Mouse (Mus musculus) embryonic facial prominence, embryonic 10.5 days (tissue): ENCODE data around the gene Zdhhc14. TPM values are rescaled to one million over a fixed set of nuclear protein-coding genes. Genes with fewer than 3 reads are reported as not detected.

Experiments
- DNase-seq: peaks from one replicate; pipeline ENCODE4 v3.0.0-alpha.2; 2017; ENCODE audit warnings: low spot score
- H3K27ac ChIP-seq: fragments of 300-500 bp; sonication (generic); replicated peaks from 2 replicates; pipeline ENCODE4 v1.5.1; 2016; ENCODE audit warnings: mild to moderate bottlenecking
- H3K27me3 ChIP-seq: fragments of 300-500 bp; sonication (generic); replicated peaks from 2 replicates; pipeline ENCODE4 v1.6.1; 2016; ENCODE audit warnings: low read depth, mild to moderate bottlenecking; ENCODE audit not compliant: poor library complexity, severe bottlenecking
- H3K36me3 ChIP-seq: fragments of 300-500 bp; sonication (generic); replicated peaks from 2 replicates; pipeline ENCODE4 v1.6.1; 2016; ENCODE audit warnings: mild to moderate bottlenecking, moderate library complexity
- H3K4me1 ChIP-seq: fragments of 300-500 bp; sonication (generic); 2 replicates; pipeline ENCODE4 v1.6.1; 2016
- H3K4me3 ChIP-seq: fragments of 300-500 bp; sonication (generic); 2 replicates; pipeline ENCODE4 v1.5.1; 2016; ENCODE audit warnings: mild to moderate bottlenecking, moderate library complexity
- H3K9me3 ChIP-seq: fragments of 300-500 bp; sonication (generic); 2 replicates; pipeline ENCODE4 v1.6.1; 2016; ENCODE audit warnings: mild to moderate bottlenecking
- WGBS: fragments of 180-500 bp; shearing (Covaris S2); methylation state at CpG from one replicate; pipeline ENCODE4 v1.1.7; 2016; 5-methylcytosine and 5-hydroxymethylcytosine counted together
- polyA plus RNA-seq: library from polyadenylated mRNA; unstranded; fragments of >200 nt; fragmentation: Nextera tagmentation; extraction: Ambion mirVana; gene quantifications from 2 replicates; pipeline ENCODE4 v1.2.1, GENCODE M21; 2016

The Zdhhc14 gene
- polyA plus RNA-seq, 1 experiment from 2014 or later, result 1.2 TPM

DNA sequence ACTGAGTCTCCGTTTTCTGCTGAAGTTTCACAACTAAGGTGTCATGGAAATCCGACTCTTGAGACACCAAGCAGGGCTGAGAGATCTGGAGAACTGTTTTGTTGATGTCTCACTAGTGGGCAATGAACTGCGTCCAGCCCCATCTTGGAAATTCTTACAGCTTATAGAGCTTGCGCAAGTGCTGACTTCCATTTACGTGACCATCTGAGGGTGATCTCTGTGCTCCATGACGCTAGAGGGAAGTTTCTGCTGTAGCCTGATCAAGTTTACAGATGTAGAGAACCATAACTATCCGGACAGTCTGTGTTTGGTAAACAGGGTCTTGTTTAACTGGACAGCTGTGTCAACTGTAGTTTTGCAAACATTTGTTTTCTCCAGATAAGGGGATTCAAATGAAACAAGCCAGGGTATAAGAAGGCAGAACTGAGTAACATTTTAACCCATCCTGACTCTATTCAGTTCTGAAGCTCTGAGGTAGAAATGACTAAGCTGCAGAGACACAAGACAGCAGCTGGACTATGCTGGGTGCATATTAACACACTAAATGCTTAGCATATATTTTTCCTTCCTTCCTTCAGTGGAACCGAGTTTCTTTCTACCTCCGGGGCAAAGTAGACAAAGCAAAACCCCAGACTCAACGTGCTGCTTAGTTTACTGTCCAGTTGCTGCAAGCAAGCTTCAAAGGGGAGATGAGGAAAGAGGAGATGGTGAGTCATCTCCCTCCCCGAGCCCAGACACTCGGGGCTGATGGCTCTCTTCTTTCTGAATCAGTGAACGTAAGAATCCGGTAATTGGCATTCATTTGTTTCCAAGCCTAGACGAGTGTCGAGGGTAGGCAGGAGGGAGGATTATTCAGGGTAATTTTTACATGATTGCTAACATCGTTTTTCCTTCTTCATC is 77.0 kb downstream of the Zdhhc14 start:
- 79% methylated on average over 17 of the region's 17 CpGs for WGBS
- H3K4me3 ChIP-seq, result no peak overlapping the region

DNA sequence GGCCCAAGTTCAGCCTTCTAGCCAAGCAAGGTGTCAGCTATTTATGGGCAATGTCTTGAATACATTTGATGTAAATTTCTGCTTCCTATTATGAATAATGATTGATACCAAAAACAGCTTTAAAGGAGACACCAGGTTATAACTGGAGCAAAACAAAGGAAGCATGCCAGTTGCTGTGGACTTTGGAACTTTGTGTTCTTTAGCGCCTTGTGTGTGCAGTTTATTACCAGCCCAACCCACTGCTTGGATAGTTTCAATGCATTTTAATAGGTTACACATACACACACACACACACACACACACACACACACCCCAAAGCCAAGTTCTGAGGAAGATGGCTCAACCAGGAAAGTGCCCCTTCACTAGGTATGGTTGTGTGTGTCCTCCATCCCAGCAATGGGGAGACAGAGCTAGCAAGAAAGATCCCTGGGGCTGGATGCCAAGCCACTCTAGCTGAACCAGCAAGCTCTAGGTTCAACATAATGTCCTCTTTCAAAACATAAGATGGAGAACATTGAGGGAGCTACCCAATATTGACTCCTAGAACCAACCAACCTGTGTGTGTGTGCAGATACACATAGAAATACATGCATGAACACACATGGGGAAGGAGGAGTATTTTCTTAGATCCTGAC is 79.9 kb downstream of the Zdhhc14 start:
- Histone ChIP-seq H3K36me3 (no peaks in the 10 kb centered on the region), H3K27ac (no peak overlapping the region), H3K4me1 (peaks cover 3% of the 10 kb centered on the region; the same call in 1 of the 2 replicates), H3K4me3 (no peak overlapping the region), H3K9me3 (no peaks in the 10 kb centered on the region), H3K27me3 (no peaks in the 10 kb centered on the region)
- DNase-seq, result no peak
- 98% methylated on average over 1 of the region's 1 CpGs for WGBS

More for the DNA sequence above, 77.0 kb downstream of the Zdhhc14 start:
- H3K27me3 ChIP-seq, result no peaks in the 10 kb centered on the region
- no peaks in the 10 kb centered on the region for H3K9me3 ChIP-seq
- no peaks in the 10 kb centered on the region for H3K4me1 ChIP-seq
- no peaks in the 10 kb centered on the region for H3K36me3 ChIP-seq
- DNase-seq, result no peak
- no peak overlapping the region for H3K27ac ChIP-seq

DNA sequence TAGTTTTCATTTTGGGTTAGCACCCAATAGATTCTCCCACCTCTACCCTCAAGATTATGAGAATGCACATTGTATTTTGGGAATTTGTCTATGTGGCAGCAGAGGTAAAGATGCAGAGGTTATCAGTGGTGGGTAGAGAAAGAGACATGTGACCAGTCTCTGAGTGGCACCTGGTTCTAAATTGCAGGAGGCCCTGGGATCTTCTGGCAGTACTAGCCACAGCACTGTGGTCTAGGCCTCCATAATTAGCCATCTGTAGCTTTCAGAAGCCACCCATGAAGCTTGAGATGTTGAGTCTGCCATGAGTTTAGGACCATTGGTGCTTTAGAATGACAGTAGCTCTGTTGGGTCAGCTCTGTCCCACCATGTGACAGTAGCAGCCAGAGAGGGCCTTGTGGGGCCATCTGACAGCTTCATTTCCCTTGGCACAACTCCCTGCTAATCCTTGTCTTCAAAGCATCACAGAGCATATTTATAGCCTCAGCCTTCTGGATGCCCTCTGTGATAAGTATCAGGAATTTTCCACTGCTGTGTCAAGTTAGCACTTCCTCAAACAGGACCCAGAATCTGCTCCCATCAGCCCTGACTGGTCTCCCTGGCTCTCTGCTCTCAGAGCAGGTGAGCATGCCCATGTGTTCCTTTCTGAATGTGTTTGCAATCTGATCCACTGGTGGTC is 80.5 kb downstream of the Zdhhc14 start:
- H3K36me3 ChIP-seq, result no peaks in the 10 kb centered on the region
- no peaks in the 10 kb centered on the region for H3K27me3 ChIP-seq
- no peak for DNase-seq
- H3K4me3 ChIP-seq, result no peak overlapping the region
- H3K4me1 ChIP-seq, result peaks cover 7% of the 10 kb centered on the region; the same call in 1 of the 2 replicates
- no peak overlapping the region for H3K27ac ChIP-seq
- H3K9me3 ChIP-seq, result no peaks in the 10 kb centered on the region

DNA sequence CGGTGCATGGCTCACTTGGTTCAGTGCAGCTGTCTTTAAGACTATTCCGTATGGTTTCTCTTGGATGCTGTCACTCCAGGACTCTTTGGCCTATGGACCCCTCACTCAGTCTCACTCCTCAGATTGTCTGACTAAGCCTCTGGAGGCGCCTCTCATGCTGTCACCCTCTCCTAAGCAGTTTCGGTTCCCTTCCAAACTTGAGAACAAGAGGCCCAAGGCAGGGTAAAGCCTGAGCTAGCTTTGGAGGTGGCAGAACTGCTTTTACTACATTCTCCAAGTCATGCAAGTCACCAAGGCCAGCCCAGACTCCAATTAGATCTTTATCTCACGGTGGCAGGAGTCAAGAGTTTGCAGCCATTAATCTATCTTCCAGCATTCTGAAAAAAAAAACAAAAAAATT is 82.3 kb downstream of the Zdhhc14 start:
- Histone ChIP-seq H3K4me1 (peaks cover 7% of the 10 kb centered on the region; the same call in 1 of the 2 replicates), H3K27ac (no peak overlapping the region), H3K27me3 (no peaks in the 10 kb centered on the region), H3K36me3 (no peaks in the 10 kb centered on the region), H3K4me3 (no peak overlapping the region), H3K9me3 (no peaks in the 10 kb centered on the region)
- DNase-seq, result no peak
- whole genome bisulfite sequencing, result 83% methylated on average over 5 of the region's 5 CpGs

DNA sequence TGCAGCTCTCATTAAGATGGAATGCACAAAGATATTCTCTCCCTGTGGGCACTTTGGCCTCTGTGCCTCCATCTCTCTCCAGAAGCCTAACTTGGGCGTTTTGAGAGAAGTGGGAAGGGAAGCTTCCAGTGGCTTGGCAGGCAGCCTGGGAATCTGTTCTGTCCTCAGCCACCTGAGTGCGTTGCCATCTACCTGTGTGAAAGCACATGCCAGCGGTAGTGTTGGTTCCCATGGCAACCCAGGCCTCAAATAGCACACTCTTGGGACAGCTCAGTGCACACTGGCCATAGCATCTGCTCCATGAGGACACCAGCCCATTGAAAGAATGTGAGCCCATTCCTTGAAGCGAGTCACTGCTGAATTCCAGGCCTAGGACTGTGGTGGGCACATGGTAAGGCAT is 83.2 kb downstream of the Zdhhc14 start:
- Histone ChIP-seq H3K27me3 (no peaks in the 10 kb centered on the region), H3K27ac (no peak overlapping the region; the same call in 1 of the 2 replicates), H3K9me3 (no peaks in the 10 kb centered on the region), H3K36me3 (no peaks in the 10 kb centered on the region), H3K4me1 (peaks cover 7% of the 10 kb centered on the region; the same call in 1 of the 2 replicates), H3K4me3 (no peak overlapping the region)
- 72% methylated on average over 4 of the region's 4 CpGs for WGBS
- no peak for DNase-seq

DNA sequence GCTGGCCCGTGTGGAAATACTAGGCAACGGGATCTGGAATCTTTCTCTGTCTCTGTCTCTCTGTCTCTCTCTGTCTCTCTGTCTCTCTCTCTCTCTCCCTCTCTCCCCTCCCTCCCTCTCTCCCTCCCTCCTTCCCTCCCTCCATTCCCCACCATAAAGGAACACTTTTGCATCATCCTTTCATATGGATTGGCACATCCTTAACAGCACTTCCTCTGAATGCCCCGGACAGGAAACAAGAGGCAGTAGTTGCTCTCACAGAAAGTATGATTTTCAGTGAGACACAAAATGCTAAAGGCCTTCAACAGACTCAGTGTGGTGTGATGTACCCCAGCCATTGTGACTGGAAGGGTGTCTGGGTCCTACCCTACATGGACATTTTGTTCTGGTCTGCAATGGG is 89.9 kb downstream of the Zdhhc14 start:
- H3K27ac ChIP-seq, result no peak overlapping the region
- H3K4me1 ChIP-seq, result peaks cover 10% of the 10 kb centered on the region
- 86% methylated on average over 3 of the region's 3 CpGs for WGBS
- H3K4me3 ChIP-seq, result no peak overlapping the region
- DNase-seq, result no peak
- H3K27me3 ChIP-seq, result no peaks in the 10 kb centered on the region
- H3K9me3 ChIP-seq, result no peaks in the 10 kb centered on the region
- no peaks in the 10 kb centered on the region for H3K36me3 ChIP-seq

DNA sequence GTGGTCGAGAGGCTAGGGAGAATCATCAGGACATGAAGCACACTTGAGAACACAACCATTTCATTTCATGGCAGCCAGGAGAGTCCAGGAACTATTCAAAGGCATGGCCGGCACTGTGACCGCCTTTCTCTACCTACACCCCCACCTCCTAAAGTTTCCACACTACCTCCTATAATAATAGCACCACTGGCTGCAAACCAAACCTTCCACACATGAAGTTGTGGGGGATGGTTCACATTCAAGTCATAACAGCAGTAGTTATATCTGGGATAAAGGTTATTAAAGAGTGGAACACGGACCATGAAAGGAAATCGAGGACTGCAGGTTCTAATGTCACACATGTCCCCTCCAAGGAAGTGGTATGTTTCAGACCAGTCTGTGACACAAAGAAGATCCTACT is 90.6 kb downstream of the Zdhhc14 start:
- Histone ChIP-seq H3K4me3 (no peak overlapping the region), H3K9me3 (no peaks in the 10 kb centered on the region), H3K36me3 (no peaks in the 10 kb centered on the region), H3K27ac (no peak overlapping the region), H3K4me1 (peaks cover 6% of the 10 kb centered on the region), H3K27me3 (no peaks in the 10 kb centered on the region)
- WGBS, result 91% methylated on average over 5 of the region's 5 CpGs
- DNase-seq, result no peak

DNA sequence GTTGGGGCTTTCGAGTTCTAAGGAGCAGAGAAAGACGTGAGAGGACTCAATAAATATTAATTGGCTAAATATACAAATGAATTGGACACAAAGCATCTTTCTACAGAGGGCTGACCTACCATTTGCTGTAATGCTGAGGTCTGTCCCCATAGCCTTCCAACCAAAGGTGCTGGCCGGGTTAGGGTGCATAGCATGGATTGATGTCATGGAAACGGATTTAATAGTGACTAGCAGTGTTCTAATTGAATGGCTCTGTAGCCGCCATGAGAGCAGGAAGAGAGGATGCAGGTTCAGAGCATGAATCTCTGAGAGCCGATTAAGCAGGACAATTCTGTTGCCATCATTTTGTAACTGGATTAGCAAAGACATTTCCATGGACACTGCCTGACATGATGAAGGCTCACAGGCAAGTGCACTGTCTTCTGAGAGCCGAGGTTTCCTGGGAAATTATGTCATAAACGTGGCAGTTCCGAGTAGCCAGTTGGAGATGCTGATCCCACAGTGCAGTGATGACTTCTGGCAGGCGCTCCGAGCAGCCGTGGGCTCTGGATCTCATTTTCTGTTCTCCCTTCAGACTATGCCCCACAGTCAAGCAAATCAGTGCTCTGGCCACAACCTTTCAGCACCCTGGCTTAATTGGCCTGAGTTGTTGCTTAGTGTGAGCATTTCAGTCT is 91.3 kb downstream of the Zdhhc14 start:
- no peak for DNase-seq
- no peak overlapping the region for H3K4me3 ChIP-seq
- H3K27ac ChIP-seq, result no peak overlapping the region
- 70% methylated on average over 12 of the region's 12 CpGs for WGBS
- peaks cover 6% of the 10 kb centered on the region for H3K4me1 ChIP-seq
- H3K27me3 ChIP-seq, result no peaks in the 10 kb centered on the region
- H3K36me3 ChIP-seq, result no peaks in the 10 kb centered on the region
- H3K9me3 ChIP-seq, result no peaks in the 10 kb centered on the region

DNA sequence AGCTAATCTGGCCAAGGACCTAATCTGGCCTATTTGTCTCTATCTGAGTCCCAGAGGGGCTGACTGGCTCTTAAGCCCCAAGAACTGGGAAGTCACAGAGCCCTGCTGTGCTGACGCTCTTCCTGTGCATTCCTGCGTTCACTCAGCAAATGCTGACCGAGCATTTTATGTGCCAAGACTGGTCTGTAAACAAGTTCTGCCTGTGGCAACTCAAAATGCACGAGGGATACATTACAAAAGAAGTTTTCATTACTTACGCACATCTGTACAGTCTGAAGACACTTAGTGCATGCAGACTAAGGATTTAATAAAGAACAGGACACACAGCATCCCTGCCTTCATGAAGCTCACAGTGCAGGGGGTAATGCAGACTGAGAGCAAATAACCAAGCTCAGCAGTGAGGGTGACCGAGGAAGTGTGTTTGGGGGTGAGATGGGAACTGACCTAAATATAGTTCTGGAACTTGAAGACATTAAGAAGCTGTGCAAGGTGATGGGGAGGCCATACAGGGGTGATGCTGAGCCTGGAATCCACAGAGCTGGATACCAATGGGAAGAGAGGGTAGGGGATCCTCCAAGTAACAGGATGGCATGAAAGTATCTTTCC is 99.3 kb downstream of the Zdhhc14 start:
- H3K27me3 ChIP-seq, result no peaks in the 10 kb centered on the region
- H3K4me3 ChIP-seq, result no peak overlapping the region
- H3K9me3 ChIP-seq, result no peaks in the 10 kb centered on the region
- no peak overlapping the region for H3K27ac ChIP-seq
- no peak for DNase-seq
- no peaks in the 10 kb centered on the region for H3K36me3 ChIP-seq
- H3K4me1 ChIP-seq, result peaks cover 9% of the 10 kb centered on the region
- 71% methylated on average over 6 of the region's 6 CpGs for WGBS

DNA sequence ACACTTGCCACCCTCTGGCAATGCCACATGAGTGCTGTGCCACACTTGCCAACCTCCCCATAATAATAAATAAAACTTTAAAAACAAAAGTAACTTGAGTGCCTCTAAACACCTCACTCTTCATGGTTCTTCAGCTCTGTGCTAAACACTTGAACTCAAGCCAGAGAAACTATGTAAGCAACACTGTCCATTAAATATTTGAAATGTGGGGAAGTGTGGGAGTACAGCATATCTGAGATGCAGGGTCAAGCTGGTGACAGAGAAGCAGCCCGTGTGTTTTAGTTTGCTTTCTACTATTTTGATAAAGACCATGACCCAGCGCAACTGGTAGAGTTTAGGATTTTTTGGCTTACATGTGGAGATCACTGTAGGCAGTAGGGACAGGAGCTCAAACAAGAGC is 100.7 kb downstream of the Zdhhc14 start:
- peaks cover 13% of the 10 kb centered on the region for H3K4me1 ChIP-seq
- H3K27me3 ChIP-seq, result no peaks in the 10 kb centered on the region
- H3K4me3 ChIP-seq, result no peak overlapping the region
- H3K9me3 ChIP-seq, result no peaks in the 10 kb centered on the region
- no peak overlapping the region for H3K27ac ChIP-seq
- no peaks in the 10 kb centered on the region for H3K36me3 ChIP-seq
- DNase-seq, result no peak
- WGBS, result 90% methylated on average over 2 of the region's 2 CpGs

DNA sequence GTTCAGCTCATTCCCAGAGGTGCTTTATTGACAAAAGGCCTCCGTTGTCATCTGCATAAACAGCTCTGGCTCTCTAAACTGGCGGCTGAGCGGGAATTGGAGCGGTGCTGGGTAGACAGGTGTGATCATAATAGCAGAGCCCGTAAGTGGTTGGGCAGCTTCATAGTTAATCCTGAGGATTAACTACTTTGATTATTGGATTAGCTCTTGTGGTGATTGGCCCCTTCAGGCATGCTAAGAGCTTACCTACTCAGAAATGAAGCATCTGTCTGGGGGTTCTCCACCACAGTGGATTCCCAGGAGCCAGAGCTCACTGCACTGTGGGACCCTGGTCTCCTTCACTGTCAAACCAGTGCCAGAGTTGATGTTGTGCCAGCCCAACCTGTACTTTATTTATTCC is 102.7 kb downstream of the Zdhhc14 start:
- WGBS, result 65% methylated on average over 5 of the region's 5 CpGs
- Histone ChIP-seq H3K4me3 (no peak overlapping the region), H3K36me3 (no peaks in the 10 kb centered on the region), H3K4me1 (peaks cover 13% of the 10 kb centered on the region), H3K9me3 (no peaks in the 10 kb centered on the region), H3K27ac (no peak overlapping the region), H3K27me3 (no peaks in the 10 kb centered on the region)
- no peak for DNase-seq

DNA sequence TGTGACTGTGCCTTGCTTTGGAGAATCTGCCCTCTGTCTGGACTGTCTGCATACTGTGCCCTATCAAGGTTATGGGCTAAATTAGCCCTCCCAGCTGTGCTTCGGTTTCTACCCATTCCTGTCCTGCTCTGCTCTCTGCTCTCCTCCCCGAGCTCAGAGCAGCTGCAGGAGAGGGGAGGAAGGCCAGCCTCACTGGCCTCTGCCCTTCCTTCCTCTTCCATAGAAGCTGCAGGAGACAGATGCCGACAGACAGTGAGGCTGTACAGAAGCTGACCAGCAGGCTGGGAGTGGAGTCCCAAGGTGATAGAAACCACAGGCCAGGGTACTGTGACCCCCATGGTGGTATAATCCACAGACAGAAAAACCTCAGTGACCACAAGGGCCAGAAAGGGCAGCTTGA is 104.1 kb downstream of the Zdhhc14 start:
- Histone ChIP-seq H3K9me3 (no peaks in the 10 kb centered on the region), H3K36me3 (no peaks in the 10 kb centered on the region), H3K4me1 (peaks cover 13% of the 10 kb centered on the region), H3K27me3 (no peaks in the 10 kb centered on the region), H3K27ac (no peak overlapping the region; the same call in 1 of the 2 replicates), H3K4me3 (no peak overlapping the region)
- DNase-seq, result no peak
- WGBS, result 38% methylated on average over 3 of the region's 3 CpGs
